Mouse (Mus musculus): ENCODE results near the gene Svopl. TPM values are rescaled to one million over a fixed set of nuclear protein-coding genes. Genes with fewer than 3 reads are reported as not detected.

The Svopl gene
- 0.31 and 0.51 TPM in 2 replicates for polyA plus RNA-seq (2014; fragmentation: Nextera tagmentation; extraction: Ambion mirVana)

DNA sequence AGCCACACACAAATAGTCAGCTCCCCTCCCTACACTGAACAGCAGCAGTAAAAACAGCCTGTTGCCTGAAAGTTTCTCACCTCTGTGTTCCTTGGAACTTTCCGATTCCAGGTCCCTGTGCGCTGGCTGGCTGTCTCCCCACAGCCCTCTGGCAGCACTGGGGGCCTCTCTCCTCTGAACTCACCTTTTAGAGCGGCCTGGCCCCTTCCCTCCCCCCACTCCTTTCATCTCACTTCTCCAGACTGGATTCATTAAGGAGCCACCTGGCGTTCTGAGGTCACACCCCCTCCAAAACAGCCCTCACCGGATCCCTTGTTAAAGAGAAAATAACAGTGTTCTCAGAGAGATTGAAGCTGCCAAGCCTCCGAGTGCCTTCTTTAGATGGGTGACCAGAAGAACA lies at the start of gene Svopl:
Svopl (minus strand) TSS at position 159 of the 400 bp plus-strand sequence.
- no peaks in the 10 kb centered on the region for H3K36me3 ChIP-seq (ENCODE audit: control insufficient read depth, insufficient read depth, low read length)
- no peak within 1 kb of the TSS for H3K27ac ChIP-seq (ENCODE audit: low read depth)
- H3K4me1 ChIP-seq (replicated peaks; ENCODE audit: control insufficient read depth, insufficient read depth, low read length), result no peaks in the 10 kb centered on the region
- ATAC-seq (replicated peaks; ENCODE audit: low FRiP score, low TSS enrichment, low read depth), result no peak
- H3K27me3 ChIP-seq (replicated peaks; ENCODE audit: control insufficient read depth, insufficient read depth, low read length), result no peaks in the 10 kb centered on the region
- WGBS, result 32% methylated on average over 6 of the region's 6 CpGs
- no peak within 1 kb of the TSS for H3K9ac ChIP-seq (ENCODE audit: low read length)
- H3K9me3 ChIP-seq (ENCODE audit: control insufficient read depth, low read length), result no peaks in the 10 kb centered on the region
- H3K4me2 ChIP-seq (ENCODE audit: low read length), result no peak within 1 kb of the TSS
- no peak for DNase-seq (ENCODE audit: low spot score)
- no peak within 1 kb of the TSS for H3K4me3 ChIP-seq (ENCODE audit: low read depth, low read length)

- Histone ChIP-seq H3K4me1 (replicated peaks; ENCODE audit: control insufficient read depth, insufficient read depth, low read length) (no peaks in the 10 kb centered on the region), H3K27ac (ENCODE audit: low read depth) (no peak overlapping the region), H3K36me3 (ENCODE audit: control insufficient read depth, insufficient read depth, low read length) (no peaks in the 10 kb centered on the region), H3K4me2 (ENCODE audit: low read length) (no peak overlapping the region), H3K27me3 (replicated peaks; ENCODE audit: control insufficient read depth, insufficient read depth, low read length) (no peaks in the 10 kb centered on the region), H3K9ac (ENCODE audit: low read length) (no peak overlapping the region), H3K9me3 (ENCODE audit: control insufficient read depth, low read length) (no peaks in the 10 kb centered on the region), H3K4me3 (ENCODE audit: low read depth, low read length) (no peak overlapping the region)
- 92% methylated on average over 10 of the region's 10 CpGs for whole genome bisulfite sequencing
- ATAC-seq (replicated peaks; ENCODE audit: low FRiP score, low TSS enrichment, low read depth) (no peak), DNase-seq (ENCODE audit: low spot score) (no peak)
Measured at GRCm38 (mm10) chr6:38094701-38095100, 47.9 kb upstream of the Svopl start.

GRCm38 (mm10) chr6:38092539-38092938 lies 45.7 kb upstream of the Svopl start:
- Histone ChIP-seq H3K27ac (ENCODE audit: low read depth) (no peak overlapping the region), H3K9me3 (ENCODE audit: control insufficient read depth, low read length) (no peaks in the 10 kb centered on the region), H3K27me3 (replicated peaks; ENCODE audit: control insufficient read depth, insufficient read depth, low read length) (no peaks in the 10 kb centered on the region), H3K4me1 (replicated peaks; ENCODE audit: control insufficient read depth, insufficient read depth, low read length) (no peaks in the 10 kb centered on the region), H3K4me2 (ENCODE audit: low read length) (no peak overlapping the region), H3K9ac (ENCODE audit: low read length) (no peak overlapping the region), H3K36me3 (ENCODE audit: control insufficient read depth, insufficient read depth, low read length) (no peaks in the 10 kb centered on the region), H3K4me3 (ENCODE audit: low read depth, low read length) (no peak overlapping the region)
- WGBS, result 91% methylated on average over 8 of the region's 8 CpGs
- DNase-seq (ENCODE audit: low spot score) (no peak), ATAC-seq (replicated peaks; ENCODE audit: low FRiP score, low TSS enrichment, low read depth) (no peak)

DNA sequence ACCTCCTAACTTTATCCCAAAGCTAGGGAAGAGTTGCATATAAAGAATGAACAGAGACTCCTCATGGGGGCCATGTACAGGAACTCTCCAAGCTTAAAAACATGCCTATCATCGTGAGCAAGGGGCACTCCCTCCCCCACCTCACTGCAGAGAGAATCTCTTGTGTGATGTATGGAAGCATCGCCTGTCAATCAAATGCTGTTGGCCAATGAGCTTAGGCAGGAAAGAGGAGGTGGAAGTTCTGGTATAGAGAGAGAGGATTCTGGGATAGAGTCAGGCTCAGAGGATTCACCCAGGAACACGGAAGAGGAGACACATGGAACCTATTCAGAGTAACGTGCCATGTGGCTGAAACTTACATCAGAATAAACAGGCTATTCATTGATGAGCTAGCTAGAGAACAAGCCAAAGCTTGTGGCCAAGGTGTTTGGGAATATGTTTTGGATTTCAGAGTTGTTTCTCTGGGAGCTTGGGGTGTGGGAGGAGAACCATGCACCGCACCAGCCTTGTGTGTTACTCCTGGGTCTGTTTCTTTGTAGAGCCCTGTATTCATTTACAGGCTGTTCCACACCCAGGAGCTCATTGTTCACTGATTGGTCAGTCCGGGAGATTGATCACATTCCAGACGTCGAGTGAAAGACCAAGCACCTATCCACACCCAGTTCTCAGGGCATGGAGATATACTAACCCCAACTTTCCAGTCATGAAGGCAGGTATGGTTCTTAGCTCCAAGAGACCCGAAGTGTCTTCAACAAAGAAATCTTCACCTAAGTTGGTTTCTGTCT lies 40.6 kb upstream of the Svopl start:
- ATAC-seq (replicated peaks; ENCODE audit: low FRiP score, low TSS enrichment, low read depth), result no peak

DNA sequence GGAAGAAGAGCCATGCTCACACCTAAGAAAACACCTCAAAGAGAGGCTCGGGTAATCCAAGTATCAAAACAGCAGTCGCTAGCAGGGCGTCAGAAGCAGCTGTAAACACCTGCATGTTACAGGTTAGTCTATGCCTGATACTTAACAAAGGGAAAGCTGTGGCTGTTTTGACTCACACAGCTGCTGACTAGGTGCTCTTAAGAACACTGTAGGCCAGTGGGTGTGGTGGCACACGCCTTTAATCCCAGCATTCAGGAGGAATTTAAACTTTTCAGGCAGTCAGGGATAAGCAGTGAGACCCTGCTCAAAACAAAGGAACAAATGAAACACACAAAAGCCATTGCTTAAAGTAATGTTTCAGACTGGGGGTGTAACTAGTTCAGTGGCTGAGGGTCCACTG lies 36.4 kb upstream of the Svopl start:
- 38% methylated on average over 4 of the region's 4 CpGs for WGBS
- no peaks in the 10 kb centered on the region for H3K27me3 ChIP-seq (replicated peaks; ENCODE audit: control insufficient read depth, insufficient read depth, low read length)
- peaks cover 3% of the 10 kb centered on the region; the same call in 1 of the 2 replicates for H3K4me1 ChIP-seq (replicated peaks; ENCODE audit: control insufficient read depth, insufficient read depth, low read length)
- DNase-seq (ENCODE audit: low spot score) (no peak), ATAC-seq (replicated peaks; ENCODE audit: low FRiP score, low TSS enrichment, low read depth) (no peak)
- H3K9ac ChIP-seq (ENCODE audit: low read length), result no peak overlapping the region
- H3K4me2 ChIP-seq (ENCODE audit: low read length), result no peak overlapping the region
- H3K36me3 ChIP-seq (ENCODE audit: control insufficient read depth, insufficient read depth, low read length), result no peaks in the 10 kb centered on the region
- H3K4me3 ChIP-seq (ENCODE audit: low read depth, low read length), result no peak overlapping the region
- no peak overlapping the region for H3K27ac ChIP-seq (ENCODE audit: low read depth)
- H3K9me3 ChIP-seq (ENCODE audit: control insufficient read depth, low read length), result no peaks in the 10 kb centered on the region

More for the DNA sequence above, 40.6 kb upstream of the Svopl start:
- H3K27me3 ChIP-seq (replicated peaks; ENCODE audit: control insufficient read depth, insufficient read depth, low read length), result no peaks in the 10 kb centered on the region
- WGBS, result 75% methylated on average over 9 of the region's 9 CpGs
- DNase-seq (ENCODE audit: low spot score), result no peak
- H3K4me3 ChIP-seq (ENCODE audit: low read depth, low read length), result no peak overlapping the region
- H3K36me3 ChIP-seq (ENCODE audit: control insufficient read depth, insufficient read depth, low read length), result no peaks in the 10 kb centered on the region
- H3K9me3 ChIP-seq (ENCODE audit: control insufficient read depth, low read length), result no peaks in the 10 kb centered on the region
- no peak overlapping the region for H3K4me2 ChIP-seq (ENCODE audit: low read length)
- H3K4me1 ChIP-seq (replicated peaks; ENCODE audit: control insufficient read depth, insufficient read depth, low read length), result no peaks in the 10 kb centered on the region
- H3K27ac ChIP-seq (ENCODE audit: low read depth), result no peak overlapping the region
- H3K9ac ChIP-seq (ENCODE audit: low read length), result no peak overlapping the region

GRCm38 (mm10) chr6:38081727-38082341 lies 35.0 kb upstream of the Svopl start:
- no peak overlapping the region for H3K4me3 ChIP-seq (ENCODE audit: low read depth, low read length)
- H3K9ac ChIP-seq (ENCODE audit: low read length), result no peak overlapping the region
- 39% methylated on average over 11 of the region's 11 CpGs for WGBS
- DNase-seq (ENCODE audit: low spot score) (no peak), ATAC-seq (replicated peaks; ENCODE audit: low FRiP score, low TSS enrichment, low read depth) (no peak)
- H3K4me2 ChIP-seq (ENCODE audit: low read length), result no peak overlapping the region
- H3K27me3 ChIP-seq (replicated peaks; ENCODE audit: control insufficient read depth, insufficient read depth, low read length), result no peaks in the 10 kb centered on the region
- no peaks in the 10 kb centered on the region for H3K9me3 ChIP-seq (ENCODE audit: control insufficient read depth, low read length)
- H3K27ac ChIP-seq (ENCODE audit: low read depth), result no peak overlapping the region
- no peaks in the 10 kb centered on the region for H3K36me3 ChIP-seq (ENCODE audit: control insufficient read depth, insufficient read depth, low read length)
- H3K4me1 ChIP-seq (replicated peaks; ENCODE audit: control insufficient read depth, insufficient read depth, low read length), result peaks cover 3% of the 10 kb centered on the region; the same call in 1 of the 2 replicates

DNA sequence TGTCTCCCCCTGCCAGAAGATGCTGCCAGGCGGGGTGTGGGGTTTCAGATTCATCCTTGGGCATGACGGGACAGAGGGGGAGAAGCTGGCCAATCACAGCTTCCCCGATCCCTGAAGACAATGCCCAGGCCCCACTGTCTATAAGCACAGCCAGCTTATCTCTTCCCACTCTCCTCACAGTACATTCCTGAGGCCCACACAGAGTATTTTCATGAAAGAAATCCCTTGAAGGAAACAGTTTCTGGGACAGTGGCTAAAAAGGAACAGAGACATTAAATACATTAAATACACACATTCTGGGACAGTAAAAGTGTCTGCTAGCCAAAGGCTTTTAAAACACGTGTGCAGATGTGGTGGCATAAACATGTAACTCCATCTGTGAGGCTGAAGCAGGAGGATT lies 33.6 kb upstream of the Svopl start:
- Histone ChIP-seq H3K4me3 (ENCODE audit: low read depth, low read length) (no peak overlapping the region), H3K27me3 (replicated peaks; ENCODE audit: control insufficient read depth, insufficient read depth, low read length) (no peaks in the 10 kb centered on the region), H3K27ac (ENCODE audit: low read depth) (no peak overlapping the region), H3K36me3 (ENCODE audit: control insufficient read depth, insufficient read depth, low read length) (no peaks in the 10 kb centered on the region), H3K9me3 (ENCODE audit: control insufficient read depth, low read length) (peaks cover 1% of the 10 kb centered on the region; the same call in 1 of the 2 replicates), H3K4me2 (ENCODE audit: low read length) (no peak overlapping the region), H3K4me1 (replicated peaks; ENCODE audit: control insufficient read depth, insufficient read depth, low read length) (peaks cover 3% of the 10 kb centered on the region; the same call in 1 of the 2 replicates), H3K9ac (ENCODE audit: low read length) (no peak overlapping the region)
- no peak for ATAC-seq (replicated peaks; ENCODE audit: low FRiP score, low TSS enrichment, low read depth)
- no peak for DNase-seq (ENCODE audit: low spot score)
- 46% methylated on average over 4 of the region's 4 CpGs for WGBS

DNA sequence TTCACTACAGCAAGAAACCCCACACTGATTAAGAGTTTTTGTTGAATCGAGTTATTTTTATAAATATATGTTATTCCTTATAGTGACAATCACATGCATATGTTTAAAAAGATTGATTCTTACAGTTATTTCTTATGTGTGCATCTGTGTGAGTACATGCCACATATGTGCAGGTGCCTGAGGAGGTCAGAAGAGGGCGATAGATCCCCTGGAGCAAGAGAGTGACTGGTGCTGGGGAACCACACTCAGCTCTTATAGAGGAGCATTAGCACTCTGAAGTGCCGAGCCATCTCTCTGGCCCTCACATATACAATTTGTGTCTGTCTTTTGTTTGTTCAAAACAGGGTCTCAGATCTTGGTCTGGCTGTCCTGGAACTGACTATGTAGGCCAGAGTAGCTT lies 26.8 kb upstream of the Svopl start:
- no peak for ATAC-seq (replicated peaks; ENCODE audit: low FRiP score, low TSS enrichment, low read depth)
- H3K4me1 ChIP-seq (replicated peaks; ENCODE audit: control insufficient read depth, insufficient read depth, low read length), result no peaks in the 10 kb centered on the region
- no peak overlapping the region for H3K27ac ChIP-seq (ENCODE audit: low read depth)
- H3K4me2 ChIP-seq (ENCODE audit: low read length), result no peak overlapping the region
- H3K9ac ChIP-seq (ENCODE audit: low read length), result no peak overlapping the region
- no peaks in the 10 kb centered on the region for H3K27me3 ChIP-seq (replicated peaks; ENCODE audit: control insufficient read depth, insufficient read depth, low read length)
- H3K4me3 ChIP-seq (ENCODE audit: low read depth, low read length), result no peak overlapping the region
- H3K9me3 ChIP-seq (ENCODE audit: control insufficient read depth, low read length), result peaks cover 4% of the 10 kb centered on the region; the same call in 1 of the 2 replicates
- H3K36me3 ChIP-seq (ENCODE audit: control insufficient read depth, insufficient read depth, low read length), result no peaks in the 10 kb centered on the region
- DNase-seq (ENCODE audit: low spot score), result no peak
- 91% methylated on average over 3 of the region's 3 CpGs for WGBS

All from intestine, embryonic 14.5 days (tissue).